Comparison of ENCODE assay signal across 26 mouse cellular contexts in genomic region chr19:8632029-8632428, GRCm38 (mm10). TPM values are rescaled to one million over a fixed set of nuclear protein-coding genes. Genes with fewer than 3 reads are reported as not detected.
"Had no signal": no experiment of that assay in that cellular context is flagged by ENCODE, and none has a peak within 500 bp of the region (broad histone marks: within the 10 kb centered on the region; RNA-seq: fewer than 3 reads in every experiment).

No protein-coding gene starts in this region.

- H3K4me2 ChIP-seq: liver, embryonic 15.5 days; lung, embryonic 15.5 days; midbrain, embryonic 11.5 days; midbrain, embryonic 13.5 days; midbrain, embryonic 15.5 days; neural tube, embryonic 12.5 days; stomach, embryonic 15.5 days had no signal

- ATAC-seq: liver, postnatal 0 days; lung, postnatal 0 days; midbrain, embryonic 13.5 days; midbrain, embryonic 15.5 days had no signal

- H3K9ac ChIP-seq: liver, embryonic 15.5 days; liver, postnatal 0 days; lung, embryonic 15.5 days; midbrain, embryonic 13.5 days; midbrain, embryonic 15.5 days; neural tube, embryonic 12.5 days; stomach, embryonic 15.5 days had no signal

- H3K36me3 ChIP-seq: liver, embryonic 15.5 days; lung, embryonic 15.5 days; midbrain, embryonic 13.5 days; midbrain, embryonic 15.5 days; neural tube, embryonic 12.5 days; stomach, embryonic 15.5 days had no signal

- H3K27me3 ChIP-seq: liver, embryonic 15.5 days; lung, embryonic 15.5 days; midbrain, embryonic 13.5 days; midbrain, embryonic 15.5 days; neural tube, embryonic 12.5 days; stomach, embryonic 15.5 days had no signal

- H3K9me3 ChIP-seq: liver, embryonic 15.5 days; lung, embryonic 15.5 days; midbrain, embryonic 13.5 days; midbrain, embryonic 15.5 days; neural tube, embryonic 12.5 days; stomach, embryonic 15.5 days had no signal

- H3K4me3 ChIP-seq: liver, embryonic 15.5 days; lung, embryonic 15.5 days; midbrain, embryonic 13.5 days; midbrain, embryonic 15.5 days; neural tube, embryonic 12.5 days; stomach, embryonic 15.5 days had no signal

- H3K4me1 ChIP-seq: lung, embryonic 15.5 days; midbrain, embryonic 13.5 days; midbrain, embryonic 15.5 days; neural tube, embryonic 12.5 days; stomach, embryonic 15.5 days had no signal

- DNase-seq: liver, postnatal 0 days; lung, postnatal 14 days; lung, postnatal 36 days; right cerebral cortex, postnatal 14 days; right cerebral cortex, postnatal 4 days; spleen, adult 18-20 months; thymus, adult 2 months; thymus, postnatal 25 days; thymus, postnatal 4 days had no signal

- H3K27ac ChIP-seq: liver, embryonic 15.5 days; lung, embryonic 15.5 days; macrophage; midbrain, embryonic 13.5 days; midbrain, embryonic 15.5 days; neural tube, embryonic 12.5 days; stomach, embryonic 15.5 days; stomach, postnatal 0 days had no signal

RNA-seq across cellular contexts. Expression of gene Slc22a6, which starts 14.2 kb away (rescaled TPM):
- total RNA-seq: megakaryocyte, adult 5-6 weeks; monocyte, adult 5-6 weeks; neutrophil, adult 5-6 weeks had no signal
- polyA plus RNA-seq: liver, postnatal 0 days; lung, postnatal 0 days; macrophage; neural tube, embryonic 14.5 days; small intestine, adult 2 months; stomach, embryonic 15.5 days; stomach, postnatal 0 days; testis, adult 2 months; urinary bladder, adult 2 months had no signal

RNA-seq across cellular contexts. Expression of gene Chrm1, which starts 31.6 kb away (rescaled TPM):
- total RNA-seq: monocyte, adult 5-6 weeks; neutrophil, adult 5-6 weeks had no signal
- polyA plus RNA-seq: liver, postnatal 0 days; macrophage had no signal

RNA-seq across cellular contexts. Expression of gene Slc22a8, which starts 41.0 kb away (rescaled TPM):
- total RNA-seq: megakaryocyte, adult 5-6 weeks; monocyte, adult 5-6 weeks; neutrophil, adult 5-6 weeks had no signal
- polyA plus RNA-seq: macrophage; small intestine, adult 2 months; urinary bladder, adult 2 months had no signal
